ENCODE assay signal across 21 mouse cellular contexts in the genomic region with DNA sequence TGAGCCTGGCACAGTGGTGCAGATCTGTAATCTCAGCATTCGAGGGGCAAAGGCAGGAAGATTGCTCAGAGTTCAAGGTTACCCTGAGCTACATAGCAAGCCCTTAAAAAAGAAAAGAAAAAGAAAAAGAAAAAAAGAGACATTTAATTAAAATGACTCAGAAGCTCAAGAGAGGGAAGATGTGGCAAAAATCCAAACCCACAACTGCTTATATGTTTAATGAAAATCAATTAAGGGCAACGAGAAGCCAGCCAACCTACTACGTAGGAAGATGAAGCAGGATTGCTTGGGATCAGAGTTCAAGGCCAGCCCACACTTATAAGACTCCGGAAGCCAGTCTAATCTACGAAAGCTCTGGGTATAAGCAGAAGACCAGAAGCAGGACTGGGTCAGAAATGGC. TPM values are rescaled to one million over a fixed set of nuclear protein-coding genes. Genes with fewer than 3 reads are reported as not detected.
DNase-seq lines count a peak whose midpoint lies in the region; ATAC-seq and TF ChIP-seq lines count a peak whose summit lies in the region.
"Had no signal": no experiment of that assay in that cellular context is flagged by ENCODE, and none has a peak within 500 bp of the region (broad histone marks: within the 10 kb centered on the region; RNA-seq: fewer than 3 reads in every experiment).

No protein-coding gene starts in this region.

- peaks cover 9% of the 10 kb centered on the region; the same call in 1 of the 2 replicates for H3K4me1 ChIP-seq in hindbrain, embryonic 13.5 days (replicated peaks)
- H3K4me1 ChIP-seq in hindbrain, embryonic 11.5 days (replicated peaks; ENCODE audit: control insufficient read depth, insufficient read depth, low read length) = no peaks in the 10 kb centered on the region
- H3K4me1 ChIP-seq in embryonic fibroblast, embryonic 13.5 days (ENCODE audit: control insufficient read depth, insufficient read depth, low read length) = peaks cover 4% of the 10 kb centered on the region; the same call in 1 of the 2 replicates
- peaks cover 16% of the 10 kb centered on the region for H3K4me1 ChIP-seq in stomach, embryonic 14.5 days (ENCODE audit: control insufficient read depth, insufficient read depth, low read length)
- H3K4me1 ChIP-seq in kidney, embryonic 14.5 days (ENCODE audit: control insufficient read depth, insufficient read depth, low read length) = peaks cover 13% of the 10 kb centered on the region; the same call in 1 of the 2 replicates

- H3K9me3 ChIP-seq in hindbrain, embryonic 13.5 days = no peaks in the 10 kb centered on the region
- no peaks in the 10 kb centered on the region for H3K9me3 ChIP-seq in hindbrain, embryonic 11.5 days (ENCODE audit: control insufficient read depth, low read length)
- H3K9me3 ChIP-seq in stomach, embryonic 14.5 days (ENCODE audit: control insufficient read depth, low read depth, low read length) = no peaks in the 10 kb centered on the region
- no peaks in the 10 kb centered on the region for H3K9me3 ChIP-seq in kidney, embryonic 14.5 days (ENCODE audit: control insufficient read depth, low read length)
- H3K9me3 ChIP-seq: hindbrain, embryonic 12.5 days; midbrain, embryonic 12.5 days had no signal

- H3K36me3 ChIP-seq in hindbrain, embryonic 13.5 days = peaks cover 8% of the 10 kb centered on the region; the same call in 1 of the 2 replicates
- no peaks in the 10 kb centered on the region for H3K36me3 ChIP-seq in hindbrain, embryonic 11.5 days (ENCODE audit: control insufficient read depth, insufficient read depth, low read length)
- no peaks in the 10 kb centered on the region for H3K36me3 ChIP-seq in stomach, embryonic 14.5 days (ENCODE audit: control insufficient read depth, insufficient read depth, low read length)
- H3K36me3 ChIP-seq in kidney, embryonic 14.5 days (ENCODE audit: control insufficient read depth, insufficient read depth, low read length) = no peaks in the 10 kb centered on the region
- H3K36me3 ChIP-seq: hindbrain, embryonic 12.5 days; midbrain, embryonic 12.5 days had no signal

- H3K27me3 ChIP-seq in hindbrain, embryonic 13.5 days = no peaks in the 10 kb centered on the region
- H3K27me3 ChIP-seq in hindbrain, embryonic 11.5 days (ENCODE audit: control insufficient read depth, insufficient read depth, low read length) = no peaks in the 10 kb centered on the region
- H3K27me3 ChIP-seq in stomach, embryonic 14.5 days (ENCODE audit: control insufficient read depth, insufficient read depth, low read length) = no peaks in the 10 kb centered on the region
- H3K27me3 ChIP-seq in kidney, embryonic 14.5 days (ENCODE audit: control insufficient read depth, insufficient read depth, low read length) = no peaks in the 10 kb centered on the region
- H3K27me3 ChIP-seq: hindbrain, embryonic 12.5 days; midbrain, embryonic 12.5 days had no signal

- H3K4me3 ChIP-seq in hindbrain, embryonic 13.5 days = no peak overlapping the region
- H3K4me3 ChIP-seq in hindbrain, embryonic 11.5 days (ENCODE audit: low read depth, low read length) = no peak overlapping the region
- no peak overlapping the region for H3K4me3 ChIP-seq in embryonic fibroblast, embryonic 13.5 days (ENCODE audit: insufficient read depth, low read length)
- no peak overlapping the region for H3K4me3 ChIP-seq in stomach, embryonic 14.5 days (ENCODE audit: low read depth, low read length)
- no peak overlapping the region for H3K4me3 ChIP-seq in kidney, embryonic 14.5 days (ENCODE audit: low read length)
- H3K4me3 ChIP-seq: heart, adult 2 months; hindbrain, embryonic 12.5 days; midbrain, embryonic 12.5 days had no signal

- DNase-seq in hindbrain, embryonic 11.5 days (ENCODE audit: low spot score) = no peak
- DNase-seq in NIH3T3 (ENCODE audit: low read depth) (peak; percentile 71), adipocyte (ENCODE audit: low spot score) (no peak)
- DNase-seq: adrenal gland, postnatal 10 days; cerebellum, adult 11 months; cerebellum, postnatal 36 days; gastrocnemius, postnatal 14 days; heart, adult 2 months; kidney, adult 18-20 months; kidney, postnatal 14 days; lung, postnatal 4 days had no signal

- TF ChIP-seq CTCF in embryonic fibroblast, embryonic 13.5 days (IDR thresholded peaks at IDR 0.05; ENCODE audit: borderline replicate concordance, insufficient read depth, low read length) = no peak

- H3K27ac ChIP-seq in hindbrain, embryonic 13.5 days = peak overlapping the region; percentile 48; the same call in 1 of the 2 replicates
- no peak overlapping the region for H3K27ac ChIP-seq in hindbrain, embryonic 11.5 days (ENCODE audit: low read depth, low read length)
- peak overlapping the region; percentile 93 for H3K27ac ChIP-seq in embryonic fibroblast, embryonic 13.5 days (ENCODE audit: insufficient read depth, low read length)
- H3K27ac ChIP-seq in stomach, embryonic 14.5 days (ENCODE audit: low read length) = peak overlapping the region; percentile 69
- no peak overlapping the region; the same call in 1 of the 2 replicates for H3K27ac ChIP-seq in kidney, embryonic 14.5 days (ENCODE audit: low read depth, low read length)
- H3K27ac ChIP-seq: heart, adult 2 months; hindbrain, embryonic 12.5 days; midbrain, embryonic 12.5 days had no signal

- H3K4me2 ChIP-seq in hindbrain, embryonic 13.5 days = no peak overlapping the region
- no peak overlapping the region for H3K4me2 ChIP-seq in hindbrain, embryonic 11.5 days (replicated peaks; ENCODE audit: low read depth, low read length)
- no peak overlapping the region for H3K4me2 ChIP-seq in stomach, embryonic 14.5 days (replicated peaks; ENCODE audit: low read depth, low read length)
- no peak overlapping the region for H3K4me2 ChIP-seq in kidney, embryonic 14.5 days (replicated peaks; ENCODE audit: low read depth, low read length)
- H3K4me2 ChIP-seq: hindbrain, embryonic 12.5 days; liver, embryonic 11.5 days; midbrain, embryonic 12.5 days had no signal

- no peak for ATAC-seq in hindbrain, embryonic 13.5 days (ENCODE audit: low FRiP score)
- no peak for ATAC-seq in hindbrain, embryonic 11.5 days (ENCODE audit: low FRiP score)
- no peak for ATAC-seq in stomach, embryonic 14.5 days (ENCODE audit: insufficient number of reproducible peaks, insufficient read depth, low FRiP score, low read depth)
- no peak for ATAC-seq in kidney, embryonic 14.5 days (ENCODE audit: low FRiP score, low TSS enrichment)

- no peak overlapping the region for H3K9ac ChIP-seq in hindbrain, embryonic 13.5 days
- no peak overlapping the region for H3K9ac ChIP-seq in hindbrain, embryonic 11.5 days (ENCODE audit: low read depth, low read length)
- H3K9ac ChIP-seq in stomach, embryonic 14.5 days (replicated peaks; ENCODE audit: low read depth, low read length) = no peak overlapping the region
- no peak overlapping the region for H3K9ac ChIP-seq in kidney, embryonic 14.5 days (ENCODE audit: low read depth, low read length)
- H3K9ac ChIP-seq: hindbrain, embryonic 12.5 days; midbrain, embryonic 12.5 days had no signal

- 89% methylated on average over 5 of the region's 5 CpGs for WGBS in hindbrain, embryonic 13.5 days
- 93% methylated on average over 5 of the region's 5 CpGs for WGBS in hindbrain, embryonic 11.5 days
- 64% methylated on average over 5 of the region's 5 CpGs for WGBS in stomach, embryonic 14.5 days
- WGBS in kidney, embryonic 14.5 days = 82% methylated on average over 5 of the region's 5 CpGs

- TF ChIP-seq POLR2A in embryonic fibroblast, embryonic 13.5 days (IDR thresholded peaks at IDR 0.05; ENCODE audit: low read depth, low read length) = no peak

RNA-seq across cellular contexts. Expression of a gene that starts 19.0 kb away (rescaled TPM):
- not detected in 2 replicates for polyA plus RNA-seq in hindbrain, embryonic 13.5 days (2015; fragmentation: Nextera tagmentation; extraction: Ambion mirVana)
- polyA plus RNA-seq in hindbrain, embryonic 11.5 days (2014; fragmentation: Nextera tagmentation; extraction: Ambion mirVana) = not detected in 2 replicates
- not detected in 2 replicates for polyA plus RNA-seq in embryonic fibroblast, embryonic 13.5 days (2011; ENCODE audit: insufficient read length, low read depth, missing spikeins)
- polyA plus RNA-seq in stomach, embryonic 14.5 days (2014; fragmentation: Nextera tagmentation; extraction: Ambion mirVana) = not detected in 2 replicates
- polyA plus RNA-seq in kidney, embryonic 14.5 days (2014; fragmentation: Nextera tagmentation; extraction: Ambion mirVana) = not detected in 2 replicates
- polyA plus RNA-seq: forebrain, embryonic 11.5 days; heart, adult 2 months; heart, postnatal 0 days; hindbrain, embryonic 12.5 days; liver, embryonic 11.5 days; small intestine, adult 2 months had no signal

RNA-seq across cellular contexts. Expression of a gene that starts 55.4 kb away (rescaled TPM):
- 14.3 and 15.2 TPM in 2 replicates for polyA plus RNA-seq in hindbrain, embryonic 13.5 days (2015; fragmentation: Nextera tagmentation; extraction: Ambion mirVana)
- polyA plus RNA-seq in hindbrain, embryonic 11.5 days (2014; fragmentation: Nextera tagmentation; extraction: Ambion mirVana) = 12.2 and 13.0 TPM in 2 replicates
- 7.2 and 9.1 TPM in 2 replicates for polyA plus RNA-seq in embryonic fibroblast, embryonic 13.5 days (2011; ENCODE audit: insufficient read length, low read depth, missing spikeins)
- polyA plus RNA-seq in stomach, embryonic 14.5 days (2014; fragmentation: Nextera tagmentation; extraction: Ambion mirVana) = 11.2 and 12.6 TPM in 2 replicates
- polyA plus RNA-seq in kidney, embryonic 14.5 days (2014; fragmentation: Nextera tagmentation; extraction: Ambion mirVana) = 10.2 and 15.1 TPM in 2 replicates

RNA-seq across cellular contexts. Expression of a gene that starts 56.5 kb away (rescaled TPM):
- polyA plus RNA-seq in hindbrain, embryonic 13.5 days (2015; fragmentation: Nextera tagmentation; extraction: Ambion mirVana) = 448 and 460 TPM in 2 replicates
- polyA plus RNA-seq in hindbrain, embryonic 11.5 days (2014; fragmentation: Nextera tagmentation; extraction: Ambion mirVana) = 183 and 195 TPM in 2 replicates
- polyA plus RNA-seq in embryonic fibroblast, embryonic 13.5 days (2011; ENCODE audit: insufficient read length, low read depth, missing spikeins) = 90.8 and 91.0 TPM in 2 replicates
- polyA plus RNA-seq in stomach, embryonic 14.5 days (2014; fragmentation: Nextera tagmentation; extraction: Ambion mirVana) = 113 and 116 TPM in 2 replicates
- 98.4 and 108 TPM in 2 replicates for polyA plus RNA-seq in kidney, embryonic 14.5 days (2014; fragmentation: Nextera tagmentation; extraction: Ambion mirVana)

Comparison
In these comparisons a context has a peak if more than half of its experiments do, and no peak if none do; other contexts are left out.
1. H3K27ac ChIP-seq: peak in hindbrain, embryonic 13.5 days (single experiment), embryonic fibroblast, embryonic 13.5 days (single experiment) and stomach, embryonic 14.5 days (single experiment); none in hindbrain, embryonic 11.5 days (single experiment) and kidney, embryonic 14.5 days (single experiment).